9 mouse cellular contexts compared by ENCODE assay signal in the genomic region with DNA sequence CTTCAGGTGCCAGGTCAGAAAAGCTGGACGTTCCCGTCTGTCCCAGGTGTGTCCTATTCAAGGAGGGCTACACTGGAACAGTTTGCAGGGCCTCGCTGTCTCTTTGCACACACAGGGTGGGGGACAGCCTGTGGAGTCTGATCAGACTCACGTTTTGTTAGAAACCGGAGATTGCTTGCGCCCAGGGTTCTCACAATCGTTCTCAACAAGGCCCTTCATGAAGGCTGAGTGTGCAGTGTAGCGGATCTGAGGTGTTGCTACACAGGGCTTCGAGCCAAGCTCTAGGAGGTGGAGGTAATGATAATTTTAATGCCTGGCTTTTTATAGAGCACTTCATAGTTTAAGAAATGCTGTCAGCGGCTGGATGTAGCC. TPM values are rescaled to one million over a fixed set of nuclear protein-coding genes. Genes with fewer than 3 reads are reported as not detected.
DNase-seq lines count a peak whose midpoint lies in the region; ATAC-seq and TF ChIP-seq lines count a peak whose summit lies in the region.
"Had no signal": no experiment of that assay in that cellular context is flagged by ENCODE, and none has a peak within 500 bp of the region (broad histone marks: within the 10 kb centered on the region; RNA-seq: fewer than 3 reads in every experiment).

No protein-coding gene starts in this region.

- WGBS in embryonic facial prominence, embryonic 15.5 days, result 37% methylated on average over 10 of the region's 10 CpGs
- 88% methylated on average over 10 of the region's 10 CpGs for WGBS in thymus, adult 2 months

- 0 out of 2 replicates have a peak overlapping the region, but pooled peaks have one; percentile 10 for H3K4me2 ChIP-seq in embryonic facial prominence, embryonic 15.5 days (replicated peaks)

- no peak overlapping the region for H3K4me3 ChIP-seq in embryonic facial prominence, embryonic 15.5 days (replicated peaks)
- H3K4me3 ChIP-seq in thymus, adult 2 months (ENCODE audit: control insufficient read depth, insufficient read depth, low read length), result no peak overlapping the region

- TF ChIP-seq POLR2A in thymus, adult 2 months (IDR thresholded peaks at IDR 0.05; ENCODE audit: control insufficient read depth, extremely low read depth, insufficient read depth, low read length, poor library complexity), result no peak

- no peaks in the 10 kb centered on the region for H3K27me3 ChIP-seq in embryonic facial prominence, embryonic 15.5 days
- H3K27me3 ChIP-seq in thymus, adult 2 months (ENCODE audit: control insufficient read depth, insufficient read depth, low read length), result no peaks in the 10 kb centered on the region

- H3K4me1 ChIP-seq in embryonic facial prominence, embryonic 15.5 days, result peaks cover 49% of the 10 kb centered on the region
- H3K4me1 ChIP-seq in thymus, adult 2 months (replicated peaks; ENCODE audit: control insufficient read depth, insufficient read depth, low read length), result no peaks in the 10 kb centered on the region

- DNase-seq in kidney, adult 11 months, result peak; percentile 19
- DNase-seq in kidney, postnatal 10 days, result no peak
- peak; percentile 45 to 46 for DNase-seq in kidney, postnatal 36 days
- peak; percentile 28 for DNase-seq in lung, postnatal 25 days (ENCODE audit: low spot score)
- no peak for DNase-seq in natural killer cell, adult 2 months (ENCODE audit: low spot score in 2 of 2)
- no peak for DNase-seq in thymus, adult 2 months
- DNase-seq: cerebellum, postnatal 10 days had no signal

- peak overlapping the region; percentile 92 for H3K27ac ChIP-seq in embryonic facial prominence, embryonic 15.5 days (replicated peaks)
- H3K27ac ChIP-seq in thymus, adult 2 months (ENCODE audit: control insufficient read depth, insufficient read depth, low read length), result no peak overlapping the region
- H3K27ac ChIP-seq: macrophage had no signal

- H3K36me3 ChIP-seq in embryonic facial prominence, embryonic 15.5 days, result no peaks in the 10 kb centered on the region
- no peaks in the 10 kb centered on the region for H3K36me3 ChIP-seq in thymus, adult 2 months (ENCODE audit: control insufficient read depth, insufficient read depth, low read length)

- no peak overlapping the region for H3K9ac ChIP-seq in embryonic facial prominence, embryonic 15.5 days

- H3K9me3 ChIP-seq in embryonic facial prominence, embryonic 15.5 days (replicated peaks), result no peaks in the 10 kb centered on the region; the same call in 1 of the 2 replicates

- TF ChIP-seq CTCF in thymus, adult 2 months (IDR thresholded peaks at IDR 0.05; ENCODE audit: borderline replicate concordance, control insufficient read depth, extremely low read depth, insufficient read depth, low read length, poor library complexity), result no peak

- ATAC-seq in embryonic facial prominence, embryonic 15.5 days (ENCODE audit: insufficient number of reproducible peaks, low FRiP score, low TSS enrichment, low read depth), result peak; percentile 4; the same call in 1 of the 2 replicates

RNA-seq across cellular contexts. Expression of gene Fam20b, which starts 42.5 kb away (rescaled TPM):
- polyA plus RNA-seq in embryonic facial prominence, embryonic 15.5 days (2015; fragmentation: Nextera tagmentation; extraction: Ambion mirVana), result 26.9 and 28.0 TPM in 2 replicates
- 17.7 and 18.2 TPM in 2 replicates for polyA plus RNA-seq in thymus, adult 2 months (2012; rRNA removed)

Comparison
In these comparisons a context has a peak if more than half of its experiments do, and no peak if none do; other contexts are left out.
1. DNase-seq: peak in kidney, adult 11 months (single experiment), kidney, postnatal 36 days (2 of 2) and lung, postnatal 25 days (single experiment); none in kidney, postnatal 10 days (single experiment), natural killer cell, adult 2 months (0 of 2) and thymus, adult 2 months (single experiment).